Comparison of ENCODE assay signal across 15 mouse cellular contexts in genomic region chr19:57082454-57083182, GRCm38 (mm10).
A peak's percentile ranks its signal among the peaks of the same experiment; 100 is the strongest.
DNase-seq lines count a peak whose midpoint lies in the region; ATAC-seq lines count a peak whose summit lies in the region.
"Had no signal": no experiment of that assay in that cellular context is flagged by ENCODE, and none has a peak within 500 bp of the region (broad histone marks: within the 10 kb centered on the region; RNA-seq: fewer than 3 reads in every experiment).

No protein-coding gene starts in this region.

- WGBS in hindbrain, embryonic 10.5 days, result 81% methylated on average over 17 of the region's 17 CpGs
- WGBS in hindbrain, embryonic 12.5 days, result 75% methylated on average over 17 of the region's 17 CpGs

- no peak overlapping the region for H3K9ac ChIP-seq in hindbrain, embryonic 12.5 days
- H3K9ac ChIP-seq: liver, embryonic 13.5 days had no signal

- no peak for DNase-seq in hindbrain, embryonic 10.5 days (ENCODE audit: low spot score)
- DNase-seq in thymus, postnatal 14 days, result peak; percentile 44
- no peak for DNase-seq in thymus, postnatal 4 days
- DNase-seq in retina, postnatal 1 day, result peak; percentile 83
- DNase-seq in cerebellum, adult 9-11 months, result no peak
- no peak for DNase-seq in frontal cortex, postnatal 36 days (ENCODE audit: low spot score in 2 of 2)
- DNase-seq: layer of hippocampus, adult 9-11 months; liver, embryonic 13.5 days; lung, postnatal 10 days had no signal

- peaks cover 31% of the 10 kb centered on the region for H3K4me1 ChIP-seq in hindbrain, embryonic 10.5 days (replicated peaks)
- peaks cover 25% of the 10 kb centered on the region for H3K4me1 ChIP-seq in hindbrain, embryonic 12.5 days
- peaks cover 36% of the 10 kb centered on the region for H3K4me1 ChIP-seq in brown adipose tissue, adult 24 weeks (ENCODE audit: control insufficient read depth, insufficient read depth, insufficient read length, low read length)

- no peaks in the 10 kb centered on the region for H3K36me3 ChIP-seq in hindbrain, embryonic 10.5 days
- H3K36me3 ChIP-seq in hindbrain, embryonic 12.5 days, result no peaks in the 10 kb centered on the region
- H3K36me3 ChIP-seq: limb, embryonic 10.5 days; liver, embryonic 13.5 days had no signal

- H3K9me3 ChIP-seq in hindbrain, embryonic 10.5 days, result peaks cover 5% of the 10 kb centered on the region; the same call in 1 of the 2 replicates
- no peaks in the 10 kb centered on the region; the same call in 1 of the 2 replicates for H3K9me3 ChIP-seq in hindbrain, embryonic 12.5 days (replicated peaks)
- H3K9me3 ChIP-seq: limb, embryonic 10.5 days; liver, embryonic 13.5 days had no signal

- no peak overlapping the region for H3K4me3 ChIP-seq in hindbrain, embryonic 10.5 days
- H3K4me3 ChIP-seq in hindbrain, embryonic 12.5 days, result no peak overlapping the region
- H3K4me3 ChIP-seq in brown adipose tissue, adult 24 weeks (ENCODE audit: insufficient read depth, low read depth, low read length), result no peak overlapping the region
- H3K4me3 ChIP-seq: limb, embryonic 10.5 days; liver, embryonic 13.5 days; midbrain, embryonic 10.5 days had no signal

- H3K27me3 ChIP-seq in hindbrain, embryonic 10.5 days (ENCODE audit: insufficient read depth, poor library complexity, severe bottlenecking), result no peaks in the 10 kb centered on the region
- H3K27me3 ChIP-seq in hindbrain, embryonic 12.5 days, result no peaks in the 10 kb centered on the region
- H3K27me3 ChIP-seq: liver, embryonic 13.5 days; Patski had no signal

- peak overlapping the region; percentile 23; the same call in 1 of the 2 replicates for H3K27ac ChIP-seq in hindbrain, embryonic 10.5 days
- no peak overlapping the region for H3K27ac ChIP-seq in hindbrain, embryonic 12.5 days
- H3K27ac ChIP-seq in brown adipose tissue, adult 24 weeks (replicated peaks; ENCODE audit: low read depth, low read length), result peak overlapping the region; percentile 56
- H3K27ac ChIP-seq: kidney, postnatal 0 days; limb, embryonic 10.5 days; liver, embryonic 13.5 days; midbrain, embryonic 10.5 days had no signal

- no peak for ATAC-seq in hindbrain, embryonic 12.5 days (ENCODE audit: low FRiP score)
- ATAC-seq: Patski had no signal

- H3K4me2 ChIP-seq in hindbrain, embryonic 12.5 days (replicated peaks), result no peak overlapping the region
- H3K4me2 ChIP-seq: liver, embryonic 13.5 days had no signal

Comparison
In these comparisons a context has a peak if more than half of its experiments do, and no peak if none do; other contexts are left out.
1. DNase-seq: peak in thymus, postnatal 14 days (single experiment) and retina, postnatal 1 day (single experiment); none in hindbrain, embryonic 10.5 days (single experiment), thymus, postnatal 4 days (single experiment), cerebellum, adult 9-11 months (single experiment) and frontal cortex, postnatal 36 days (0 of 2).